Mouse (Mus musculus) cerebellum, adult 18-20 months (tissue): Measurements from ENCODE around the gene Trp53bp2.

Source experiments
- DNase-seq, 2 experiments: peaks; one replicate each; pipeline ENCODE4 v3.0.0; 2021

Gene Trp53bp2

GRCm38 (mm10) chr1:182503206-182503900, 94.4 kb downstream of the Trp53bp2 start:
- no peak for DNase-seq

GRCm38 (mm10) chr1:182504223-182504622, 95.3 kb downstream of the Trp53bp2 start:
- DNase-seq: no peak

DNA sequence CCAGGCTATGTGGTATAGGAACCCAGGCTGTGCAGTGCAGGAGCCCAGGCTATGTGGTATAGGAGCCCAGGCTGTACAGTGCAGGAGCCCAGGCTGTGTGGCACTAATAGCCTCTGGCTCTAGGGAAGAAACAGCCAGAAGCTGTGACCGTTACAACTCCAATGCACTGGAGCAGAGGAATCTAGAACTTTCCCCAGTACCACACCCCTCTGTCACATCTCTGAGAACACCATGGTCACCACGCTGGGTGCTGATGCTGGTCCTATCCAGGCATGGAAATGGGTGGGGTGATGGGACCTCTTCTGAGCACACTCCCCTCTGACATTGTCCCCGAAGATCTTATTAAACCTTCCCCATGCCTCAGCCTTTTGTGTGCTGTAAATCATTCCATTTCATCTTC, 96.3 kb downstream of the Trp53bp2 start:
- DNase-seq: no peak

DNA sequence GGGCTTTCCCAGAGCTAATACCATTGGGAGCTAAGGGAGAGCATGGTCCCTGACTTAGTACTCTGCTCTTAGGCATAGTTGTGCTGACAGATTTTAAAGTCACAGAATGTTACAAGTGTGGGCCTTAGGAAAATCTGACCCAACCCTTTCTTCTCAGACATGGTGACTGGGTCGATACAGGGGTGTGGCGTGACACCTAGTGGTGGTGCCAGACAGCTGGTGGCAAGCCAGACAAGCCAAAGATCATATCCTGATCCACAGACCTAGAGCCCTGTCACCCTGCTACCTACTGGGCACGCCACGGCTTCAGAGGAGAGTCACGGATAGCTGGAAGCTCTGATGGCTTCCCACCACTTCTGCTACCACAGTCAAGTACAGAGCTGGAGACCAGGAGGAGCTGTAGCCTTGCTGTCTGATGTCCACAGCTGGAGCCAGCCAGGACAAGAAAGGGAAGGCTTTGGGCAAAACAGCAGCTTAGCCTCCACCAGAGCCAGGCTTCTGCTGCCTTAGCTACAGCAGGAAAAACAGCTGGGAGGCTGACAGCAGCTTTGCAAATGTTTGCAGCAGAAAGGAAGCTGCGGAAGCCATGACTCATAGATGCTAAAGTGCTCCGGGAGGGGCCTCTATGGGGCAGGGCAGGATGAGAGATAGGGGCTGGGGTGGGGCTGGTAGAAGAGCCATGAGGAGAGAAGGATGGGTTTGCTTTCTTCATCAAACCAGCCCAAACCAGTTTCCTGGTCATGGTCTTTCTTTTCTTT, 97.4 kb downstream of the Trp53bp2 start:
- DNase-seq: no peak

DNA sequence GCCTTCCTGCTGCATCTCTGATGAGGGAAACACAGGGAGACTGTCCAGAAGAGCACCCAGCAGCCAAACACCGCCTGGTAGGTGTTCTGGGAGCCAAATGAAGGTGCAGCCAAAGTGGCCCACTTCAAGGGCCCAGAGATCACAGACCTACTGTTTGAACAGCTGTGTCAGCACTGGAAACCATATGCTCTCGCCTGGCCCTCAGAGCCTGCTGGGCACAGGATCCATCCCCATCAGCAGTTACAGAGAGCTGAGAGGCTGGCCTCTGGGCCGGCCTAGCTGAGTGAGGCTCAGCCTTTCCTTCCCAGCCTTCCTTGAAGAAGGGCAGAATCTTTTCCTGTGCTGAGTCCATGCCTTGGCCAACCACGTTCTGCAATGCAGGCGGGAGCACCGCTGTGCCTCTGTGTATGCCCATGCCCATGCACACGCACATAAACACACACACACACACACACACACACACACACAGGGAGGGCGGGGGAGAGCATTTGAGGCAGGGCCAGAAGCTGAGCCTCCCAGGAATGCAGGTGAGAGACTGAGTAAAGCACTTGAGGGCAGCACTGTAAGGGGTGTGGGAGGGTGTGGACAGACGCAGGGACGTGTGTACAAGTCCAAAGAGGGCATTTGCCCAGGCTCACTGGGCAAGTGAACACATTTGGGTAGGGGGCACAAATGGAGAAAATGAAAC, 100.3 kb downstream of the Trp53bp2 start:
- peak; percentile 35 to 38 for DNase-seq

DNA sequence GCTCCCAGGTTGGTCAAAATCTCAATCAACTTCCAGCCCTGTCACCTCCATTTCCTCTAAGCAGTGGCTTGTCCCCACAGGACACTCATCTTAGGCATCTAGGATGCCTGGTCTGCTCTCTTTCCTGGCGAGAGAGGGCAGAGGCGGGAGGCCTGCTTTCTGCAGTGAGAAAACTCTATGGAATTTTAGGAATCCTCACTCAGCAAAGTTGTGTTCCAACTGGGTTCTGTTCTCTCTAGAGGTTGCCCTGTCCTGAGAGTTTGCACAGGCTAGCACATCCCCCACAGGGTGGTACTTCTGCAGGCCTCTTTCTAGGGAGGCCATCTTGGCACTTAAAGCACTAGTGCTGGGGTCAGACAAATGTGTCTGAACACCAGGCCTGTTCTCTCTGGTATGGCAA, 102.1 kb downstream of the Trp53bp2 start:
- no peak for DNase-seq

- no peak for DNase-seq
These were observed 102.8 kb downstream of the Trp53bp2 start for GRCm38 (mm10) chr1:182511778-182512177.
